Mouse (Mus musculus) liver, embryonic 14.5 days (tissue): ENCODE data around the gene Commd7.

Experiments used
- CTCF ChIP-seq: IDR thresholded peaks from 2 replicates; pipeline ENCODE4 v1.5.1; 2016; ENCODE audit warnings: antibody characterized with exemption, low read depth, control low read depth
- EP300 ChIP-seq: IDR thresholded peaks from 2 replicates; pipeline ENCODE4 v1.6.1; 2016; ENCODE audit warnings: antibody characterized with exemption, low read depth

GRCm38 (mm10) chr2:153600667-153601648 is 31.6 kb downstream of the Commd7 start:
- TF ChIP-seq CTCF (peak; percentile 46), EP300 (no peak)
